Mouse (Mus musculus) kidney, embryonic 16.5 days (tissue): ENCODE results near the gene Trim10. TPM values are rescaled to one million over a fixed set of nuclear protein-coding genes. Genes with fewer than 3 reads are reported as not detected.
"Not testable (repeated sequence)": the region's sequence is repeated elsewhere in the genome, so short reads cannot be mapped to it uniquely, and the experiment has no call there.

Source experiments
- ATAC-seq: fragments of 200-750 bp; cut with Nextera tagmentation; 2 replicates; pipeline ENCODE4 v1.8.0; 2017; ENCODE audit warnings: moderate TSS enrichment; ENCODE audit not compliant: low FRiP score, low TSS enrichment
- H3K27ac ChIP-seq: fragments of 300-500 bp; sonication (generic); 2 replicates; pipeline ENCODE4 v1.5.1; 2014; ENCODE audit warnings: low read length
- H3K27me3 ChIP-seq: fragments of 300-500 bp; sonication (generic); 2 replicates; pipeline ENCODE4 v1.6.1; 2014; ENCODE audit warnings: low read length, control low read depth, mixed read lengths; ENCODE audit not compliant: insufficient read depth
- H3K36me3 ChIP-seq: fragments of 300-500 bp; sonication (generic); 2 replicates; pipeline ENCODE4 v1.6.1; 2014; ENCODE audit warnings: low read length, control low read depth, mixed read lengths; ENCODE audit not compliant: insufficient read depth
- H3K4me1 ChIP-seq: fragments of 300-500 bp; sonication (generic); 2 replicates; pipeline ENCODE4 v1.6.1; 2014; ENCODE audit warnings: low read length, control low read depth, mixed read lengths; ENCODE audit not compliant: insufficient read depth
- H3K4me2 ChIP-seq: fragments of 300-500 bp; sonication (generic); replicated peaks from 2 replicates; pipeline ENCODE4 v1.6.1; 2014; ENCODE audit warnings: low read depth, low read length
- H3K4me3 ChIP-seq: fragments of 300-500 bp; sonication (generic); 2 replicates; pipeline ENCODE4 v1.5.1; 2014; ENCODE audit warnings: mild to moderate bottlenecking, low read length
- H3K9ac ChIP-seq: fragments of 300-500 bp; sonication (generic); replicated peaks from 2 replicates; pipeline ENCODE4 v1.6.1; 2014; ENCODE audit warnings: low read length
- H3K9me3 ChIP-seq: fragments of 300-500 bp; sonication (generic); 2 replicates; pipeline ENCODE4 v1.6.1; 2016; ENCODE audit warnings: low read length, control low read depth
- WGBS: fragments of 180-500 bp; shearing (Covaris S2); extraction: QIAGEN DNeasy Blood & Tissue Kit; methylation state at CpG from one replicate; pipeline ENCODE4 v1.1.7; 2014; 5-methylcytosine and 5-hydroxymethylcytosine counted together
- polyA plus RNA-seq: library from polyadenylated mRNA; unstranded; fragments of >200 nt; fragmentation: Nextera tagmentation; extraction: Ambion mirVana; gene quantifications from 2 replicates; pipeline ENCODE4 v1.2.1, GENCODE M21; 2015

The Trim10 gene
- polyA plus RNA-seq, 1 experiment from 2014 or later = 2.1 TPM

GRCm38 (mm10) chr17:36883350-36883749, 14.0 kb downstream of the Trim10 start:
- no peak for ATAC-seq
- no peak overlapping the region for H3K4me3 ChIP-seq
- H3K27ac ChIP-seq = no peak overlapping the region
- no peaks in the 10 kb centered on the region for H3K36me3 ChIP-seq
- H3K27me3 ChIP-seq = no peaks in the 10 kb centered on the region
- H3K4me2 ChIP-seq = no peak overlapping the region
- H3K9me3 ChIP-seq = no peaks in the 10 kb centered on the region
- no peaks in the 10 kb centered on the region for H3K4me1 ChIP-seq
- H3K9ac ChIP-seq = no peak overlapping the region
- 76% methylated on average over 2 of the region's 2 CpGs for whole genome bisulfite sequencing

GRCm38 (mm10) chr17:36885132-36885790, 15.9 kb downstream of the Trim10 start:
- Histone ChIP-seq H3K9ac (no peak overlapping the region), H3K4me3 (no peak overlapping the region), H3K36me3 (no peaks in the 10 kb centered on the region), H3K4me1 (no peaks in the 10 kb centered on the region), H3K9me3 (no peaks in the 10 kb centered on the region), H3K27ac (no peak overlapping the region), H3K4me2 (no peak overlapping the region), H3K27me3 (no peaks in the 10 kb centered on the region)
- 92% methylated on average over 12 of the region's 12 CpGs for WGBS
- ATAC-seq = no peak

- Histone ChIP-seq H3K4me2 (no peak within 1 kb of the TSS), H3K27ac (no peak within 1 kb of the TSS), H3K9ac (no peak within 1 kb of the TSS), H3K36me3 (no peaks in the 10 kb centered on the region), H3K9me3 (no peaks in the 10 kb centered on the region), H3K4me3 (no peak within 1 kb of the TSS), H3K27me3 (no peaks in the 10 kb centered on the region), H3K4me1 (no peaks in the 10 kb centered on the region)
- ATAC-seq = no peak
- 77% methylated on average over 5 of the region's 5 CpGs for WGBS
These were observed 20.9 kb downstream of the Trim10 start, which contains the start of gene Trim40 for GRCm38 (mm10) chr17:36890073-36890903. Trim40 (minus strand) TSS chr17:36890123.

- H3K27ac ChIP-seq, H3K27me3 ChIP-seq, H3K4me3 ChIP-seq, H3K4me1 ChIP-seq, H3K9me3 ChIP-seq, H3K4me2 ChIP-seq, H3K36me3 ChIP-seq, ATAC-seq, H3K9ac ChIP-seq: not testable (repeated sequence)
- WGBS = 88% methylated on average over 1 of the region's 1 CpGs
These were observed 22.1 kb downstream of the Trim10 start for GRCm38 (mm10) chr17:36891496-36891895.

- peak; percentile 51; the same call in 1 of the 2 replicates for ATAC-seq
- 15% methylated on average over 2 of the region's 2 CpGs for WGBS
These were observed 23.0 kb downstream of the Trim10 start for GRCm38 (mm10) chr17:36892362-36892761.

GRCm38 (mm10) chr17:36893387-36893786, 24.0 kb downstream of the Trim10 start:
- Histone ChIP-seq H3K4me1 (no peaks in the 10 kb centered on the region), H3K9ac (no peak overlapping the region), H3K9me3 (no peaks in the 10 kb centered on the region), H3K27ac (no peak overlapping the region), H3K36me3 (no peaks in the 10 kb centered on the region), H3K4me2 (no peak overlapping the region), H3K4me3 (no peak overlapping the region), H3K27me3 (no peaks in the 10 kb centered on the region)
- 76% methylated on average over 5 of the region's 5 CpGs for WGBS
- no peak for ATAC-seq

More at GRCm38 (mm10) chr17:36892362-36892761, 23.0 kb downstream of the Trim10 start:
- H3K36me3 ChIP-seq = no peaks in the 10 kb centered on the region
- H3K4me2 ChIP-seq = no peak overlapping the region
- H3K9me3 ChIP-seq = no peaks in the 10 kb centered on the region
- H3K9ac ChIP-seq = no peak overlapping the region
- H3K27me3 ChIP-seq = no peaks in the 10 kb centered on the region
- no peaks in the 10 kb centered on the region for H3K4me1 ChIP-seq
- H3K4me3 ChIP-seq = no peak overlapping the region
- H3K27ac ChIP-seq = no peak overlapping the region

GRCm38 (mm10) chr17:36896583-36896982, 27.2 kb downstream of the Trim10 start:
- H3K36me3 ChIP-seq = no peaks in the 10 kb centered on the region
- ATAC-seq = no peak
- no peaks in the 10 kb centered on the region for H3K4me1 ChIP-seq
- no peaks in the 10 kb centered on the region for H3K9me3 ChIP-seq
- H3K27me3 ChIP-seq = no peaks in the 10 kb centered on the region
- H3K4me2 ChIP-seq = no peak overlapping the region
- H3K9ac ChIP-seq = no peak overlapping the region
- 95% methylated on average over 1 of the region's 1 CpGs for WGBS
- H3K27ac ChIP-seq = no peak overlapping the region
- H3K4me3 ChIP-seq = no peak overlapping the region

- Histone ChIP-seq H3K4me3 (no peak overlapping the region), H3K27ac (no peak overlapping the region), H3K9me3 (no peaks in the 10 kb centered on the region), H3K36me3 (no peaks in the 10 kb centered on the region), H3K4me1 (no peaks in the 10 kb centered on the region), H3K27me3 (no peaks in the 10 kb centered on the region), H3K9ac (no peak overlapping the region), H3K4me2 (no peak overlapping the region)
- ATAC-seq = no peak
These were observed 27.7 kb downstream of the Trim10 start for GRCm38 (mm10) chr17:36897065-36897464.

- no peak within 1 kb of the TSS for H3K9ac ChIP-seq
- H3K4me1 ChIP-seq = no peaks in the 10 kb centered on the region
- no peaks in the 10 kb centered on the region for H3K36me3 ChIP-seq
- ATAC-seq = no peak
- no peak within 1 kb of the TSS for H3K27ac ChIP-seq
- no peaks in the 10 kb centered on the region for H3K27me3 ChIP-seq
- H3K4me3 ChIP-seq = no peak within 1 kb of the TSS
- H3K9me3 ChIP-seq = no peaks in the 10 kb centered on the region
- 72% methylated on average over 6 of the region's 6 CpGs for WGBS
- H3K4me2 ChIP-seq = no peak within 1 kb of the TSS
These were observed 28.3 kb downstream of the Trim10 start, which contains the start of gene Trim31 for GRCm38 (mm10) chr17:36897552-36898205. Trim31 (plus strand) TSS chr17:36898118.
